Mouse (Mus musculus) heart, adult 18-20 months (tissue): ENCODE measurements around the gene Map2k7. TPM values are rescaled to one million over a fixed set of nuclear protein-coding genes. Genes with fewer than 3 reads are reported as not detected.
"Not testable (repeated sequence)": the region's sequence is repeated elsewhere in the genome, so short reads cannot be mapped to it uniquely, and the experiment has no call there.

Experiments
- DNase-seq, 2 experiments: peaks; one replicate each; pipeline ENCODE4 v3.0.0; 2021 to 2022; ENCODE audit warnings: mixed read lengths in 1 of 2
- total RNA-seq, 2 experiments: library from RNA; stranded (reverse); gene quantifications; 2 replicates each; pipeline ENCODE4 v1.2.3; 2021

Map2k7 gene
- total RNA-seq, 2 experiments from 2014 or later: 65.1 to 66.5 TPM

GRCm38 (mm10) chr8:4226323-4226722, 12.2 kb upstream of the Map2k7 start:
- no peak for DNase-seq

- DNase-seq: no peak
These were observed 11.7 kb upstream of the Map2k7 start, which contains the start of gene Lrrc8e for GRCm38 (mm10) chr8:4226739-4227347. TSS of gene Lrrc8e (plus strand) at chr8:4226827.

- no peak for DNase-seq
These were observed 10.6 kb upstream of the Map2k7 start for GRCm38 (mm10) chr8:4227919-4228318.

GRCm38 (mm10) chr8:4229784-4230183, 8.8 kb upstream of the Map2k7 start:
- DNase-seq: no peak

GRCm38 (mm10) chr8:4230612-4231351, 7.8 kb upstream of the Map2k7 start:
- DNase-seq: no peak

- peak in 1 of 2 experiments; percentile 38 for DNase-seq
These were observed 616 bp upstream of the Map2k7 start for GRCm38 (mm10) chr8:4237814-4238433.

GRCm38 (mm10) chr8:4239193-4239890, 802 bp downstream of the Map2k7 start:
- no peak for DNase-seq

- DNase-seq: no peak
These were observed 6.5 kb downstream of the Map2k7 start for GRCm38 (mm10) chr8:4245061-4245460.

GRCm38 (mm10) chr8:4245737-4246136, 7.2 kb downstream of the Map2k7 start:
- no peak for DNase-seq

- no peak for DNase-seq
These were observed 8.7 kb downstream of the Map2k7 start for GRCm38 (mm10) chr8:4247241-4247640.

GRCm38 (mm10) chr8:4247951-4248540, 9.5 kb downstream of the Map2k7 start, which contains the start of gene Tgfbr3l:
TSS of gene Tgfbr3l (plus strand) at chr8:4248214.
- no peak for DNase-seq

GRCm38 (mm10) chr8:4249213-4249612, 10.7 kb downstream of the Map2k7 start:
- peak; percentile 26 to 32 for DNase-seq

GRCm38 (mm10) chr8:4250306-4250970, 11.9 kb downstream of the Map2k7 start:
- DNase-seq: peak; percentile 80 to 87

- DNase-seq: no peak
These were observed 13.7 kb downstream of the Map2k7 start for GRCm38 (mm10) chr8:4252116-4252760.

- peak; percentile 97 to 99 for DNase-seq
These were observed 14.6 kb downstream of the Map2k7 start, which contains the start of gene Snapc2 for GRCm38 (mm10) chr8:4252934-4253841. TSS of gene Snapc2 (plus strand) at chr8:4253080.

- DNase-seq: peak; percentile 63 to 64
These were observed 15.5 kb downstream of the Map2k7 start for GRCm38 (mm10) chr8:4254001-4254400.

GRCm38 (mm10) chr8:4255471-4255870, 16.9 kb downstream of the Map2k7 start:
- DNase-seq: not testable (repeated sequence)

- DNase-seq: no peak
These were observed 18.4 kb downstream of the Map2k7 start for GRCm38 (mm10) chr8:4256911-4257310.

GRCm38 (mm10) chr8:4257350-4257749, 18.8 kb downstream of the Map2k7 start:
- DNase-seq: no peak

- DNase-seq: peak; percentile 50 to 69
These were observed 19.7 kb downstream of the Map2k7 start for GRCm38 (mm10) chr8:4258233-4258632.
